Mouse (Mus musculus) MEL (cell line): ENCODE data around the gene A930009A15Rik. TPM values are rescaled to one million over a fixed set of nuclear protein-coding genes. Genes with fewer than 3 reads are reported as not detected.
A peak's percentile ranks its signal among the peaks of the same experiment; 100 is the strongest.

Experiments
- DNase-seq: peaks from one replicate; pipeline ENCODE4 v3.0.0; 2011; ENCODE audit warnings: low read depth, low spot score
- H3K27ac ChIP-seq: 2 replicates; pipeline ENCODE4 v1.5.1; 2012; ENCODE audit warnings: low read depth, mild to moderate bottlenecking, control low read depth, low read length, moderate library complexity; ENCODE audit not compliant: control insufficient read depth
- H3K27me3 ChIP-seq, 2 experiments: fragments of 150-350 bp in 1 of 2; sonication (generic) in 1 of 2; 2 replicates each; pipeline ENCODE4 v1.6.1; 2012; ENCODE audit warnings: low read length in 2 of 2, mild to moderate bottlenecking in 2 of 2, improper control_type of control experiment in 1 of 2, moderate library complexity in 1 of 2; ENCODE audit not compliant: insufficient read depth in 2 of 2, control insufficient read depth in 1 of 2
- H3K36me3 ChIP-seq, 2 experiments: 2 replicates each; pipeline ENCODE4 v1.6.1; 2012 to 2014; ENCODE audit warnings: low read length in 2 of 2, improper control_type of control experiment in 1 of 2, inconsistent platforms in 1 of 2, mild to moderate bottlenecking in 1 of 2; ENCODE audit not compliant: insufficient read depth in 2 of 2, control insufficient read depth in 1 of 2
- H3K4me1 ChIP-seq, 2 experiments: fragments of 150-350 bp in 1 of 2; sonication (generic) in 1 of 2; 2 replicates each; pipeline ENCODE4 v1.6.1; 2012; ENCODE audit warnings: low read length in 2 of 2, improper control_type of control experiment in 1 of 2, mild to moderate bottlenecking in 1 of 2; ENCODE audit not compliant: insufficient read depth in 2 of 2, control insufficient read depth in 1 of 2
- H3K4me3 ChIP-seq, 2 experiments: fragments of 150-350 bp in 1 of 2; sonication (generic) in 1 of 2; 2 replicates each; pipeline ENCODE4 v1.5.1; 2012; ENCODE audit warnings: low read depth in 2 of 2, low read length in 2 of 2, mild to moderate bottlenecking in 2 of 2, moderate library complexity in 2 of 2, control low read depth in 1 of 2, improper control_type of control experiment in 1 of 2; ENCODE audit not compliant: control insufficient read depth in 1 of 2, insufficient read depth in 1 of 2
- H3K79me2 ChIP-seq: 2 replicates; pipeline ENCODE4 v1.6.1; 2012; ENCODE audit warnings: mild to moderate bottlenecking, low read length, moderate library complexity; ENCODE audit not compliant: control insufficient read depth, poor library complexity, insufficient read depth
- H3K9ac ChIP-seq: 2 replicates; pipeline ENCODE4 v1.6.1; 2012; ENCODE audit warnings: low read depth, mild to moderate bottlenecking, control low read depth, low read length, moderate library complexity; ENCODE audit not compliant: control insufficient read depth, poor library complexity, severe bottlenecking
- H3K9me3 ChIP-seq: fragments of 150-350 bp; sonication (generic); replicated peaks from 2 replicates; pipeline ENCODE4 v1.6.1; 2012; ENCODE audit warnings: mild to moderate bottlenecking, low read length, improper control_type of control experiment, moderate library complexity; ENCODE audit not compliant: insufficient read depth
- BHLHE40 ChIP-seq: IDR thresholded peaks from 2 replicates; pipeline ENCODE4 v1.6.1; 2012; ENCODE audit warnings: low read depth, mild to moderate bottlenecking, inconsistent platforms, low read length, improper control_type of control experiment, borderline replicate concordance
- CHD2 ChIP-seq: IDR thresholded peaks from 2 replicates; pipeline ENCODE4 v1.6.1; 2011; ENCODE audit warnings: low read length, improper control_type of control experiment
- E2F4 ChIP-seq: IDR thresholded peaks from 2 replicates; pipeline ENCODE4 v1.6.1; 2011; ENCODE audit warnings: low read depth, low read length, improper control_type of control experiment, borderline replicate concordance
- ETS1 ChIP-seq: IDR thresholded peaks from 2 replicates; pipeline ENCODE4 v1.6.1; 2012; ENCODE audit warnings: low read depth, mild to moderate bottlenecking, inconsistent platforms, low read length, improper control_type of control experiment, moderate library complexity
- GATA1 ChIP-seq: IDR thresholded peaks from 2 replicates; pipeline ENCODE4 v1.6.1; 2011; ENCODE audit warnings: low read depth, low read length, improper control_type of control experiment
- HCFC1 ChIP-seq: IDR thresholded peaks from 2 replicates; pipeline ENCODE4 v1.6.1; 2012; ENCODE audit warnings: low read depth, mild to moderate bottlenecking, inconsistent platforms, low read length, improper control_type of control experiment, moderate library complexity
- JUND ChIP-seq: IDR thresholded peaks from 2 replicates; pipeline ENCODE4 v1.6.1; 2011; ENCODE audit warnings: low read depth, mild to moderate bottlenecking, improper control_type of control experiment, low read length
- KAT2A ChIP-seq: conservative IDR thresholded peaks from 2 replicates; pipeline ENCODE4 v1.6.1; 2012; ENCODE audit warnings: low read depth, low read length, improper control_type of control experiment, inconsistent platforms
- MAX ChIP-seq: IDR thresholded peaks from 2 replicates; pipeline ENCODE4 v1.6.1; 2011; ENCODE audit warnings: low read length, improper control_type of control experiment
- MAZ ChIP-seq: IDR thresholded peaks from 2 replicates; pipeline ENCODE4 v1.6.1; 2012; ENCODE audit warnings: low read depth, mild to moderate bottlenecking, inconsistent platforms, low read length, improper control_type of control experiment
- MXI1 ChIP-seq: IDR thresholded peaks from 2 replicates; pipeline ENCODE4 v1.6.1; 2011; ENCODE audit warnings: mild to moderate bottlenecking, low read depth, low read length, improper control_type of control experiment
- MYC ChIP-seq: IDR thresholded peaks from 2 replicates; pipeline ENCODE4 v1.6.1; 2011; ENCODE audit warnings: low read depth, mild to moderate bottlenecking, low read length, improper control_type of control experiment, moderate library complexity
- NELFE ChIP-seq: IDR thresholded peaks from 2 replicates; pipeline ENCODE4 v1.6.1; 2011; ENCODE audit warnings: low read depth, low read length, improper control_type of control experiment
- NRF1 ChIP-seq: IDR thresholded peaks from 2 replicates; pipeline ENCODE4 v1.6.1; 2014; ENCODE audit warnings: low read depth, mild to moderate bottlenecking, inconsistent platforms, low read length, improper control_type of control experiment, moderate library complexity; ENCODE audit not compliant: poor library complexity, insufficient read depth, severe bottlenecking
- RAD21 ChIP-seq: IDR thresholded peaks from 2 replicates; pipeline ENCODE4 v1.6.1; 2011; ENCODE audit warnings: mild to moderate bottlenecking, low read depth, low read length, improper control_type of control experiment
- RCOR1 ChIP-seq: IDR thresholded peaks from 2 replicates; pipeline ENCODE4 v1.6.1; 2012; ENCODE audit warnings: low read depth, mild to moderate bottlenecking, inconsistent platforms, low read length, improper control_type of control experiment
- SIN3A ChIP-seq: IDR thresholded peaks from 2 replicates; pipeline ENCODE4 v1.6.1; 2012; ENCODE audit warnings: low read length, improper control_type of control experiment, inconsistent platforms
- SMC3 ChIP-seq: IDR thresholded peaks from 2 replicates; pipeline ENCODE4 v1.6.1; 2011; ENCODE audit warnings: low read depth, low read length, improper control_type of control experiment
- TBP ChIP-seq: IDR thresholded peaks from 2 replicates; pipeline ENCODE4 v1.8.0; 2011; ENCODE audit warnings: low read depth, low read length, improper control_type of control experiment
- TCF12 ChIP-seq: IDR thresholded peaks from 2 replicates; pipeline ENCODE4 v1.6.1; 2014; ENCODE audit warnings: low read depth, mild to moderate bottlenecking, inconsistent platforms, low read length, improper control_type of control experiment, moderate library complexity
- USF1 ChIP-seq: IDR thresholded peaks from 2 replicates; pipeline ENCODE4 v1.6.1; 2014; ENCODE audit warnings: low read depth, mild to moderate bottlenecking, inconsistent platforms, low read length, improper control_type of control experiment, moderate library complexity
- USF2 ChIP-seq, 2 experiments: IDR thresholded peaks; 2 replicates each; pipeline ENCODE4 v1.6.1; 2011 to 2012; ENCODE audit warnings: improper control_type of control experiment in 2 of 2, low read length in 2 of 2, borderline replicate concordance in 1 of 2, inconsistent platforms in 1 of 2, low read depth in 1 of 2, mild to moderate bottlenecking in 1 of 2; ENCODE audit not compliant: insufficient read depth in 1 of 2
- ZC3H11A ChIP-seq: IDR thresholded peaks from 2 replicates; pipeline ENCODE4 v1.6.1; 2012; ENCODE audit warnings: low read depth, mild to moderate bottlenecking, inconsistent platforms, low read length, improper control_type of control experiment
- ZKSCAN1 ChIP-seq: IDR thresholded peaks from 2 replicates; pipeline ENCODE4 v1.6.1; 2012; ENCODE audit warnings: low read depth, mild to moderate bottlenecking, inconsistent platforms, low read length, improper control_type of control experiment, moderate library complexity
- ZMIZ1 ChIP-seq: IDR thresholded peaks from 2 replicates; pipeline ENCODE4 v1.6.1; 2012; ENCODE audit warnings: low read depth, mild to moderate bottlenecking, inconsistent platforms, low read length, improper control_type of control experiment, moderate library complexity
- ZNF384 ChIP-seq: IDR thresholded peaks from 2 replicates; pipeline ENCODE4 v1.6.1; 2012; ENCODE audit warnings: low read depth, mild to moderate bottlenecking, inconsistent platforms, low read length, improper control_type of control experiment
- polyA plus RNA-seq, 2 experiments: library from polyadenylated mRNA; stranded (reverse) in 1 of 2; unstranded in 1 of 2; fragments of >175 nt in 1 of 2; fragments of >200 nt in 1 of 2; gene quantifications; 2 replicates each; pipeline versions ENCODE4 v1.2.1 to v1.2.4; 2012; ENCODE audit warnings: low replicate concordance in 2 of 2, low read depth in 1 of 2; ENCODE audit not compliant: insufficient read length in 2 of 2, insufficient read depth in 1 of 2, missing spikeins in 1 of 2
- total RNA-seq: library from RNA; depleted of rRNA; stranded (reverse); fragments of 300-350 nt; gene quantifications from 2 replicates; pipeline ENCODE4 v1.2.3, GENCODE M21; 2012

A930009A15Rik gene
- total and polyA plus RNA-seq, 3 experiments, result 0.15 TPM; not detected in 2

DNA sequence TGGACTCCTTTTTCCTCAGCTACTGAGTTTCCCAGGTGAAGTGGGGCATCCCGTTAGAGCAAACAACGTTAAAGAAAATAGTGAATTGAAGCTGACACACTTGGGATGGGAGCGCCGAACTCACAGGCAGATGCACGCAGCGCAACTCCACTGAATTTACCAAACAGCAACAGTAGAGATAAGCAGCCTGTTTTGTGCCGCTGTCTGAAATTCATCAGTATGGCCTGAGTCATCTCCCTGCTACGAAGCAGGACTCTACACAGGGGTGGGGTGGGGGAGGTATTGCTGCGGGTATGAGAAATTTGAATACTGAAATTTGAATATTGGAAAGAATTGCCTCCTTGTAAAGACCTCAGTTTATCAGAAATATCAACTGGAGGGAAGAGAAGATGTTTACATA lies 12.2 kb downstream of the A930009A15Rik start:
- Histone ChIP-seq H3K36me3 (peaks cover 0 to 6% of the 10 kb centered on the region in 2 experiments; a peak in 2 of 4 replicates), H3K9ac (no peak overlapping the region), H3K27me3 (peaks cover 0 to 2% of the 10 kb centered on the region in 2 experiments; a peak in 1 of 4 replicates)
- TF ChIP-seq ZC3H11A, result no peak
- TF ChIP-seq TBP, result no peak
- TF ChIP-seq, all 39 proteins: peak for 0
- Histone ChIP-seq H3K27ac (no peak overlapping the region), H3K79me2 (no peaks in the 10 kb centered on the region), H3K9me3 (no peaks in the 10 kb centered on the region), H3K4me3 (no peak overlapping the region), H3K4me1 (peaks cover 0 to 8% of the 10 kb centered on the region in 2 experiments; a peak in 2 of 4 replicates)
- peak; percentile 16 for DNase-seq

DNA sequence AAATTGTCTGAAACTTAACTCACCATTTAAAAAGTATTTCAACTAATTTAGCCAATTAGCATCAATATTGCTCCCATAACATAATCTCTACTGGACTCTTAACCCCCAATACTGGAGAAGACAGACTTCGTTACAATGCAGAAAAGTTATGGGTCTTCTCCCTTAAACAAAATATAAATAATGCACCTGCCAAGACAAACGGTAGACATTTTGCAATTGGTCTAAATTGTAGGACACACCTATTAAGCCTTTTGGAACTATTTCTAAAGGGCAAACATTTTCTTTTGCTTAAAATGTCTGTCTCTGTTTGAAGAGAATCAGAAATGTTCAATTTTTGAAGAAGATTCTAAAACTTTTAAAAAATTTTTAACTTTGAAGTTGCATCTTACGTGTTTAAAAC lies 13.3 kb downstream of the A930009A15Rik start:
- TF ChIP-seq RCOR1, result no peak
- TF ChIP-seq NELFE, result no peak
- TF ChIP-seq NRF1, result no peak
- TF ChIP-seq ZMIZ1, result no peak
- TF ChIP-seq GATA1, result no peak
- TF ChIP-seq MXI1, result no peak
- no peak for TF ChIP-seq RAD21
- no peak for TF ChIP-seq E2F4
- TF ChIP-seq ZNF384, result no peak
- TF ChIP-seq USF2 (IDR thresholded peaks at IDR 0.05; ENCODE audit: borderline replicate concordance in 1 of 2, insufficient read depth in 1 of 2, low read depth in 1 of 2, low read length in 2 of 2), result no peak
- Histone ChIP-seq H3K36me3 (peaks cover 0 to 7% of the 10 kb centered on the region in 2 experiments; a peak in 2 of 4 replicates), H3K9ac (no peak overlapping the region), H3K27me3 (peaks cover 0 to 2% of the 10 kb centered on the region in 2 experiments; a peak in 1 of 4 replicates), H3K4me3 (no peak overlapping the region), H3K27ac (no peak overlapping the region), H3K4me1 (peaks cover 0 to 10% of the 10 kb centered on the region in 2 experiments; a peak in 2 of 4 replicates), H3K9me3 (no peaks in the 10 kb centered on the region), H3K79me2 (no peaks in the 10 kb centered on the region)
- no peak for DNase-seq

DNA sequence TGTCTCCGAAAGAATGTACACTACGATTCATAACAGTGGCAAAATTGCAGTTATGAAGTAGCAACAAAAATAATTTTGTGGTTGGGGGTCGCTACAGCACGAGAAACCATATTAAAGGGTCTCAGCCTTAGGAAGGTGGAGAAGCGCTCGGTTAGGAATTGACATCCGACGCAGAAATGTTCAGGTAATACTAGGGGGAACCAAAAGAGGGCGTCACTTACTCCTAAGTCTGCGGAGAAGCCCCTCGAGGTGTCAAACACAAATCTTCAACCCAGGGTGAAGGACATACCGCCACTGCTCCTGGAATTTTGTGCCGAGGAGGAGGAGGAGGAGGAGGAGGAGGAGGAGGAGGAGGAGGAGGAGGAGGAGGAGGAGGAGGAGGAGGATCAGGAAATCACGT lies 14.9 kb downstream of the A930009A15Rik start:
- no peak overlapping the region for H3K4me3 ChIP-seq
- H3K27ac ChIP-seq, result no peak overlapping the region
- H3K9ac ChIP-seq, result no peak overlapping the region
- H3K79me2 ChIP-seq, result no peaks in the 10 kb centered on the region
- H3K4me1 ChIP-seq, result peaks cover 0 to 10% of the 10 kb centered on the region in 2 experiments; a peak in 2 of 4 replicates
- peaks cover 0 to 7% of the 10 kb centered on the region in 2 experiments; a peak in 2 of 4 replicates for H3K36me3 ChIP-seq
- H3K9me3 ChIP-seq, result no peaks in the 10 kb centered on the region
- peaks cover 0 to 2% of the 10 kb centered on the region in 2 experiments; a peak in 1 of 4 replicates for H3K27me3 ChIP-seq
- DNase-seq, result no peak
- TF ChIP-seq SIN3A (no peak), CHD2 (no peak), ZC3H11A (no peak), BHLHE40 (no peak), MAZ (no peak), ETS1 (no peak), JUND (no peak), USF1 (no peak), TCF12 (no peak), MAX (no peak), ZKSCAN1 (no peak), KAT2A (no peak), HCFC1 (no peak), SMC3 (no peak), ZMIZ1 (no peak), TBP (no peak), MYC (no peak)
